Mouse (Mus musculus) forebrain, embryonic 16.5 days (tissue): ENCODE results near the gene Rad21l. TPM values are rescaled to one million over a fixed set of nuclear protein-coding genes. Genes with fewer than 3 reads are reported as not detected.
"Not testable (repeated sequence)": the region's sequence is repeated elsewhere in the genome, so short reads cannot be mapped to it uniquely, and the experiment has no call there.

Source experiments
- ATAC-seq: fragments of 200-750 bp; cut with Nextera tagmentation; 2 replicates; pipeline ENCODE4 v1.8.0; 2017; ENCODE audit warnings: mild to moderate bottlenecking, moderate library complexity
- H3K27ac ChIP-seq: fragments of 300-500 bp; sonication (generic); 2 replicates; pipeline ENCODE4 v1.5.1; 2014; ENCODE audit warnings: low read length, control low read depth
- H3K27me3 ChIP-seq: fragments of 300-500 bp; sonication (generic); replicated peaks from 2 replicates; pipeline ENCODE4 v1.6.1; 2014; ENCODE audit warnings: low read length; ENCODE audit not compliant: control insufficient read depth, insufficient read depth
- H3K36me3 ChIP-seq: fragments of 300-500 bp; sonication (generic); 2 replicates; pipeline ENCODE4 v1.6.1; 2014; ENCODE audit not compliant: control insufficient read depth, insufficient read depth
- H3K4me1 ChIP-seq: fragments of 300-500 bp; sonication (generic); replicated peaks from 2 replicates; pipeline ENCODE4 v1.6.1; 2014; ENCODE audit warnings: low read length; ENCODE audit not compliant: control insufficient read depth, insufficient read depth
- H3K4me2 ChIP-seq: fragments of 300-500 bp; sonication (generic); 2 replicates; pipeline ENCODE4 v1.6.1; 2014; ENCODE audit warnings: mild to moderate bottlenecking, low read length, control low read depth
- H3K4me3 ChIP-seq: fragments of 300-500 bp; sonication (generic); replicated peaks from 2 replicates; pipeline ENCODE4 v1.5.1; 2014; ENCODE audit warnings: mild to moderate bottlenecking, low read length, control low read depth
- H3K9ac ChIP-seq: fragments of 300-500 bp; sonication (generic); replicated peaks from 2 replicates; pipeline ENCODE4 v1.6.1; 2014; ENCODE audit warnings: low read depth, low read length, control low read depth
- H3K9me3 ChIP-seq: fragments of 300-500 bp; sonication (generic); 2 replicates; pipeline ENCODE4 v1.6.1; 2016; ENCODE audit warnings: low read length; ENCODE audit not compliant: control insufficient read depth
- WGBS: fragments of 180-500 bp; shearing (Covaris S2); extraction: QIAGEN DNeasy Blood & Tissue Kit; methylation state at CpG from one replicate; pipeline ENCODE4 v1.1.7; 2014; 5-methylcytosine and 5-hydroxymethylcytosine counted together
- polyA plus RNA-seq: library from polyadenylated mRNA; unstranded; fragments of >200 nt; fragmentation: Nextera tagmentation; extraction: Ambion mirVana; gene quantifications from 2 replicates; pipeline ENCODE4 v1.2.1, GENCODE M21; 2015

The Rad21l gene
- polyA plus RNA-seq, 1 experiment from 2014 or later, result not detected

- Histone ChIP-seq H3K9ac (peak within 1 kb of the TSS; percentile 81), H3K9me3 (no peaks in the 10 kb centered on the region), H3K4me1 (peaks cover 13% of the 10 kb centered on the region), H3K4me3 (peak within 1 kb of the TSS; percentile 65), H3K4me2 (peak within 1 kb of the TSS; percentile 85), H3K36me3 (no peaks in the 10 kb centered on the region), H3K27me3 (no peaks in the 10 kb centered on the region), H3K27ac (peak within 1 kb of the TSS; percentile 64)
- peak; percentile 83 for ATAC-seq
- WGBS, result under 1% methylated on average over 47 of the region's 47 CpGs
Observed at GRCm38 (mm10) chr2:151632159-151632814, 36.0 kb downstream of the Rad21l start, which contains the start of gene Snph. Gene Snph, minus strand, starts transcription at chr2:151632593.

GRCm38 (mm10) chr2:151631406-151632158, 36.8 kb downstream of the Rad21l start:
- Histone ChIP-seq H3K9ac (peak overlapping the region; percentile 81), H3K27ac (peak overlapping the region; percentile 64), H3K4me2 (peak overlapping the region; percentile 85), H3K27me3 (no peaks in the 10 kb centered on the region), H3K4me1 (peaks cover 13% of the 10 kb centered on the region), H3K9me3 (no peaks in the 10 kb centered on the region), H3K36me3 (no peaks in the 10 kb centered on the region), H3K4me3 (peak overlapping the region; percentile 65)
- ATAC-seq, result peak; percentile 58; the same call in 1 of the 2 replicates
- 4% methylated on average over 22 of the region's 22 CpGs for WGBS

- WGBS, result 85% methylated on average over 7 of the region's 7 CpGs
- no peaks in the 10 kb centered on the region for H3K27me3 ChIP-seq
- H3K36me3 ChIP-seq, result no peaks in the 10 kb centered on the region
- H3K4me1 ChIP-seq, result peaks cover 7% of the 10 kb centered on the region
- H3K9ac ChIP-seq, result no peak overlapping the region
- H3K4me3 ChIP-seq, result no peak overlapping the region
- no peak for ATAC-seq
- no peak overlapping the region for H3K27ac ChIP-seq
- no peaks in the 10 kb centered on the region for H3K9me3 ChIP-seq
- H3K4me2 ChIP-seq, result no peak overlapping the region
Observed at GRCm38 (mm10) chr2:151629310-151629709, 39.0 kb downstream of the Rad21l start.

GRCm38 (mm10) chr2:151628011-151628410, 40.3 kb downstream of the Rad21l start:
- Histone ChIP-seq H3K9me3 (no peaks in the 10 kb centered on the region), H3K36me3 (no peaks in the 10 kb centered on the region), H3K9ac (no peak overlapping the region), H3K27me3 (no peaks in the 10 kb centered on the region), H3K4me2 (no peak overlapping the region), H3K27ac (no peak overlapping the region), H3K4me3 (no peak overlapping the region), H3K4me1 (peaks cover 7% of the 10 kb centered on the region)
- ATAC-seq, result no peak
- WGBS, result 88% methylated on average over 3 of the region's 3 CpGs

- WGBS, result 87% methylated on average over 7 of the region's 7 CpGs
- Histone ChIP-seq H3K9ac (no peak overlapping the region), H3K9me3 (no peaks in the 10 kb centered on the region), H3K27me3 (no peaks in the 10 kb centered on the region), H3K27ac (no peak overlapping the region), H3K4me1 (peaks cover 3% of the 10 kb centered on the region), H3K36me3 (no peaks in the 10 kb centered on the region), H3K4me3 (no peak overlapping the region), H3K4me2 (no peak overlapping the region)
- ATAC-seq, result no peak
Observed at GRCm38 (mm10) chr2:151626296-151626695, 42.0 kb downstream of the Rad21l start.

GRCm38 (mm10) chr2:151623776-151624175, 44.6 kb downstream of the Rad21l start:
- WGBS, result 80% methylated on average over 3 of the region's 3 CpGs
- ATAC-seq, result no peak
- Histone ChIP-seq H3K9me3 (no peaks in the 10 kb centered on the region), H3K9ac (no peak overlapping the region), H3K4me2 (no peak overlapping the region), H3K27me3 (no peaks in the 10 kb centered on the region), H3K27ac (no peak overlapping the region), H3K4me3 (no peak overlapping the region), H3K4me1 (no peaks in the 10 kb centered on the region), H3K36me3 (no peaks in the 10 kb centered on the region)

- H3K9ac ChIP-seq, result no peak overlapping the region
- no peak overlapping the region for H3K4me2 ChIP-seq
- H3K36me3 ChIP-seq, result no peaks in the 10 kb centered on the region
- WGBS, result 80% methylated on average over 6 of the region's 6 CpGs
- H3K9me3 ChIP-seq, result no peaks in the 10 kb centered on the region
- no peak overlapping the region for H3K4me3 ChIP-seq
- no peaks in the 10 kb centered on the region for H3K27me3 ChIP-seq
- no peak overlapping the region; the same call in 1 of the 2 replicates for H3K27ac ChIP-seq
- no peak for ATAC-seq
- H3K4me1 ChIP-seq, result 0 out of 2 replicates have a peak, but pooled peaks cover 5% of the 10 kb centered on the region
Observed at GRCm38 (mm10) chr2:151616551-151617329, 51.6 kb downstream of the Rad21l start.

- H3K27me3 ChIP-seq, H3K27ac ChIP-seq, H3K4me1 ChIP-seq, H3K4me2 ChIP-seq, H3K9me3 ChIP-seq, H3K36me3 ChIP-seq, H3K4me3 ChIP-seq, H3K9ac ChIP-seq, ATAC-seq: not testable (repeated sequence)
- 75% methylated on average over 6 of the region's 8 CpGs for WGBS
Observed at GRCm38 (mm10) chr2:151615779-151616178, 52.6 kb downstream of the Rad21l start.

GRCm38 (mm10) chr2:151609974-151610373, 58.4 kb downstream of the Rad21l start:
- Histone ChIP-seq H3K4me1 (peaks cover 10% of the 10 kb centered on the region), H3K36me3 (no peaks in the 10 kb centered on the region), H3K4me3 (no peak overlapping the region), H3K9ac (no peak overlapping the region), H3K9me3 (no peaks in the 10 kb centered on the region), H3K27me3 (no peaks in the 10 kb centered on the region), H3K27ac (no peak overlapping the region), H3K4me2 (no peak overlapping the region)
- ATAC-seq, result no peak
- 22% methylated on average over 3 of the region's 3 CpGs for WGBS
